9 mouse cellular contexts compared by ENCODE assay signal in genomic region chr9:21469032-21470024, GRCm38 (mm10). TPM values are rescaled to one million over a fixed set of nuclear protein-coding genes. Genes with fewer than 3 reads are reported as not detected.
A peak's percentile ranks its signal among the peaks of the same experiment; 100 is the strongest.
DNase-seq lines count a peak whose midpoint lies in the region; ATAC-seq and TF ChIP-seq lines count a peak whose summit lies in the region.
"Had no signal": no experiment of that assay in that cellular context is flagged by ENCODE, and none has a peak within 500 bp of the region (broad histone marks: within the 10 kb centered on the region; RNA-seq: fewer than 3 reads in every experiment).

No protein-coding gene starts in this region.

- no peaks in the 10 kb centered on the region for H3K27me3 ChIP-seq in kidney, adult 2 months (replicated peaks; ENCODE audit: control insufficient read depth, insufficient read depth, low read length)
- H3K27me3 ChIP-seq in liver, embryonic 16.5 days (ENCODE audit: control insufficient read depth, insufficient read depth, low read depth, low read length), result no peaks in the 10 kb centered on the region
- H3K27me3 ChIP-seq: Patski had no signal

- H3K9ac ChIP-seq in liver, embryonic 16.5 days (ENCODE audit: low read depth, low read length), result no peak overlapping the region

- H3K36me3 ChIP-seq in kidney, adult 2 months (ENCODE audit: control insufficient read depth, insufficient read depth, low read length), result peaks cover 3% of the 10 kb centered on the region
- H3K36me3 ChIP-seq in liver, embryonic 16.5 days (ENCODE audit: control insufficient read depth, insufficient read depth), result peaks cover 66% of the 10 kb centered on the region

- peak; percentile 44 to 70 for DNase-seq in cerebellum, adult 18-20 months
- DNase-seq in cerebellum, adult 9-11 months, result no peak
- DNase-seq in right cerebral cortex, adult 18-20 months, result peak; percentile 39
- no peak for DNase-seq in right cerebral cortex, postnatal 36 days (ENCODE audit: low spot score in 2 of 2)
- DNase-seq in embryo, embryonic 10 days (ENCODE audit: low spot score), result peak; percentile 49
- peak; percentile 73 for DNase-seq in kidney, adult 2 months
- DNase-seq in spleen, adult 18-20 months, result peak; percentile 31 to 69

- TF ChIP-seq POLR2A in kidney, adult 2 months (IDR thresholded peaks at IDR 0.05; ENCODE audit: low read depth, low read length), result no peak

- no peak overlapping the region for H3K4me2 ChIP-seq in liver, embryonic 16.5 days (ENCODE audit: low read depth, low read length)

- no peak overlapping the region for H3K27ac ChIP-seq in kidney, adult 2 months (ENCODE audit: insufficient read depth, low read depth, low read length)
- H3K27ac ChIP-seq in liver, embryonic 16.5 days (ENCODE audit: low read length), result no peak overlapping the region

- WGBS in kidney, adult 2 months, result 79% methylated on average over 20 of the region's 20 CpGs
- WGBS in liver, embryonic 16.5 days (ENCODE audit: insufficient replicate concordance), result 77% methylated on average over 18 of the region's 20 CpGs

- H3K9me3 ChIP-seq in liver, embryonic 16.5 days (replicated peaks; ENCODE audit: control insufficient read depth, low read length), result no peaks in the 10 kb centered on the region

- H3K4me1 ChIP-seq in kidney, adult 2 months (ENCODE audit: control insufficient read depth, insufficient read depth, low read length), result no peaks in the 10 kb centered on the region
- no peaks in the 10 kb centered on the region for H3K4me1 ChIP-seq in liver, embryonic 16.5 days (ENCODE audit: control insufficient read depth, low read depth, low read length)

- TF ChIP-seq CTCF in kidney, adult 2 months (conservative IDR thresholded peaks at IDR 0.05; ENCODE audit: insufficient read depth, insufficient read length, low read depth, low read length), result peak; percentile 65

- ATAC-seq in liver, embryonic 16.5 days (ENCODE audit: low read depth), result peak; percentile 32
- ATAC-seq: Patski had no signal

- no peak overlapping the region for H3K4me3 ChIP-seq in kidney, adult 2 months (ENCODE audit: insufficient read depth, low read depth, low read length)
- H3K4me3 ChIP-seq in liver, embryonic 16.5 days (ENCODE audit: low read depth, low read length), result no peak overlapping the region

RNA-seq across cellular contexts. Expression of gene Tmed1, which starts 40.7 kb away (rescaled TPM):
- 47.7 and 50.5 TPM in 2 replicates for polyA plus RNA-seq in kidney, adult 2 months (2012; rRNA removed)
- polyA plus RNA-seq in liver, embryonic 16.5 days (2015; fragmentation: Nextera tagmentation; extraction: Ambion mirVana), result 27.3 and 29.8 TPM in 2 replicates

RNA-seq across cellular contexts. Expression of gene Dnm2, which starts 44.6 kb away (rescaled TPM):
- 101 and 118 TPM in 2 replicates for polyA plus RNA-seq in kidney, adult 2 months (2012; rRNA removed)
- polyA plus RNA-seq in liver, embryonic 16.5 days (2015; fragmentation: Nextera tagmentation; extraction: Ambion mirVana), result 50.0 and 50.4 TPM in 2 replicates

RNA-seq across cellular contexts. Expression of gene AB124611, which starts 56.6 kb away (rescaled TPM):
- polyA plus RNA-seq in kidney, adult 2 months (2012; rRNA removed), result 1.2 and 2.6 TPM in 2 replicates
- polyA plus RNA-seq in liver, embryonic 16.5 days (2015; fragmentation: Nextera tagmentation; extraction: Ambion mirVana), result 9.6 and 11.3 TPM in 2 replicates
- polyA plus RNA-seq: Patski had no signal

RNA-seq across cellular contexts. Expression of gene Qtrt1, which starts 57.7 kb away (rescaled TPM):
- polyA plus RNA-seq in kidney, adult 2 months (2012; rRNA removed), result 23.7 and 25.2 TPM in 2 replicates
- polyA plus RNA-seq in liver, embryonic 16.5 days (2015; fragmentation: Nextera tagmentation; extraction: Ambion mirVana), result 14.6 and 15.8 TPM in 2 replicates

Comparison
In these comparisons a context has a peak if more than half of its experiments do, and no peak if none do; other contexts are left out.
1. DNase-seq: peak in cerebellum, adult 18-20 months (2 of 2), right cerebral cortex, adult 18-20 months (single experiment), embryo, embryonic 10 days (single experiment), kidney, adult 2 months (single experiment) and spleen, adult 18-20 months (2 of 2); none in cerebellum, adult 9-11 months (single experiment) and right cerebral cortex, postnatal 36 days (0 of 2).